Mouse (Mus musculus) retina, adult 2 months (tissue): ENCODE measurements around the gene Etl4.
A peak's percentile ranks its signal among the peaks of the same experiment; 100 is the strongest.

Experiments used
- DNase-seq: peaks from one replicate; pipeline ENCODE4 v3.0.0-alpha.2; 2012; ENCODE audit warnings: low read depth, low spot score

The Etl4 gene

GRCm38 (mm10) chr2:19909171-19909899 lies at the start of gene Etl4:
Gene Etl4, plus strand, starts transcription at chr2:19909780.
- peak; percentile 20 for DNase-seq

GRCm38 (mm10) chr2:19869167-19869566 lies 40.4 kb upstream of the Etl4 start:
- no peak for DNase-seq

GRCm38 (mm10) chr2:19871881-19872280 lies 37.7 kb upstream of the Etl4 start:
- no peak for DNase-seq

- DNase-seq: no peak
Measured at GRCm38 (mm10) chr2:19890875-19891274, 18.7 kb upstream of the Etl4 start.

- DNase-seq: no peak
Measured at GRCm38 (mm10) chr2:19909900-19910780, 560 bp downstream of the Etl4 start.

- no peak for DNase-seq
Measured at GRCm38 (mm10) chr2:19910781-19911175, 1.2 kb downstream of the Etl4 start.

- no peak for DNase-seq
Measured at GRCm38 (mm10) chr2:19919190-19919589, 9.6 kb downstream of the Etl4 start.

GRCm38 (mm10) chr2:19930009-19930408 lies 20.4 kb downstream of the Etl4 start:
- DNase-seq: no peak

- no peak for DNase-seq
Measured at GRCm38 (mm10) chr2:19933836-19934235, 24.3 kb downstream of the Etl4 start.

GRCm38 (mm10) chr2:19945205-19945604 lies 35.6 kb downstream of the Etl4 start:
- no peak for DNase-seq

- no peak for DNase-seq
Measured at GRCm38 (mm10) chr2:19953028-19953427, 43.4 kb downstream of the Etl4 start.

GRCm38 (mm10) chr2:19966445-19966844 lies 56.9 kb downstream of the Etl4 start:
- no peak for DNase-seq

GRCm38 (mm10) chr2:20037671-20038070 lies 128.1 kb downstream of the Etl4 start:
- DNase-seq: no peak

- DNase-seq: no peak
Measured at GRCm38 (mm10) chr2:20072377-20072776, 162.8 kb downstream of the Etl4 start.

GRCm38 (mm10) chr2:20076118-20076796 lies 166.7 kb downstream of the Etl4 start:
- DNase-seq: no peak

- no peak for DNase-seq
Measured at GRCm38 (mm10) chr2:20084781-20085180, 175.2 kb downstream of the Etl4 start.

GRCm38 (mm10) chr2:20105456-20105855 lies 195.9 kb downstream of the Etl4 start:
- DNase-seq: no peak

GRCm38 (mm10) chr2:20111703-20112102 lies 202.1 kb downstream of the Etl4 start:
- no peak for DNase-seq

GRCm38 (mm10) chr2:20125914-20126313 lies 216.3 kb downstream of the Etl4 start:
- DNase-seq: no peak

GRCm38 (mm10) chr2:20131792-20132191 lies 222.2 kb downstream of the Etl4 start:
- DNase-seq: no peak

- no peak for DNase-seq
Measured at GRCm38 (mm10) chr2:20138426-20138825, 228.8 kb downstream of the Etl4 start.

- no peak for DNase-seq
Measured at GRCm38 (mm10) chr2:20145368-20145767, 235.8 kb downstream of the Etl4 start.
